ENCODE assay signal across 8 mouse cellular contexts in genomic region chr1:165814521-165815278, GRCm38 (mm10). TPM values are rescaled to one million over a fixed set of nuclear protein-coding genes. Genes with fewer than 3 reads are reported as not detected.
DNase-seq lines count a peak whose midpoint lies in the region; ATAC-seq lines count a peak whose summit lies in the region.

No protein-coding gene starts in this region.

- H3K27me3 ChIP-seq in heart, embryonic 14.5 days (ENCODE audit: control insufficient read depth, insufficient read depth, low read length): peaks cover 6% of the 10 kb centered on the region; the same call in 1 of the 2 replicates
- H3K27me3 ChIP-seq in midbrain, embryonic 11.5 days (ENCODE audit: control insufficient read depth, insufficient read depth, low read length): peaks cover 20% of the 10 kb centered on the region

- DNase-seq in heart, adult 8-10 months (ENCODE audit: low spot score): peak; percentile 40
- DNase-seq in heart, postnatal 36 days: no peak
- DNase-seq in midbrain, embryonic 11.5 days (ENCODE audit: low spot score, missing footprints): peak; percentile 94
- DNase-seq in left cerebral cortex, adult 11 months (ENCODE audit: low spot score): no peak
- DNase-seq in frontal cortex, postnatal 10 days (ENCODE audit: low spot score in 2 of 2): no peak
- DNase-seq in left cerebral cortex, postnatal 36 days (ENCODE audit: low spot score in 2 of 2): no peak

- H3K27ac ChIP-seq in brown adipose tissue, adult 24 weeks (replicated peaks; ENCODE audit: low read depth, low read length): 0 out of 2 replicates have a peak overlapping the region, but pooled peaks have one; percentile 2
- H3K27ac ChIP-seq in heart, embryonic 14.5 days (replicated peaks in 1 of 2; ENCODE audit: control insufficient read depth in 1 of 2, insufficient read depth in 1 of 2, low read depth in 2 of 2, low read length in 2 of 2): no peak overlapping the region
- H3K27ac ChIP-seq in midbrain, embryonic 11.5 days (ENCODE audit: low read depth, low read length): peak overlapping the region; percentile 90

- intact Hi-C loops in heart, postnatal 36 days (cut with DNase I): no loop called here
- intact Hi-C loops in left cerebral cortex, postnatal 36 days (cut with DNase I): no loop called here

- H3K9me3 ChIP-seq in heart, embryonic 14.5 days (ENCODE audit: control insufficient read depth, low read length): no peaks in the 10 kb centered on the region
- no peaks in the 10 kb centered on the region for H3K9me3 ChIP-seq in midbrain, embryonic 11.5 days (ENCODE audit: control insufficient read depth, low read length)

- H3K9ac ChIP-seq in heart, embryonic 14.5 days (ENCODE audit: low read length): no peak overlapping the region
- H3K9ac ChIP-seq in midbrain, embryonic 11.5 days (ENCODE audit: low read length): peak overlapping the region; percentile 52; the same call in 1 of the 2 replicates

- WGBS in heart, embryonic 14.5 days: 49% methylated on average over 14 of the region's 14 CpGs
- WGBS in midbrain, embryonic 11.5 days: 7% methylated on average over 14 of the region's 14 CpGs

- H3K4me1 ChIP-seq in brown adipose tissue, adult 24 weeks (ENCODE audit: control insufficient read depth, insufficient read depth, insufficient read length, low read length): peaks cover 34% of the 10 kb centered on the region
- peaks cover 10 to 12% of the 10 kb centered on the region in 2 experiments; a peak in 3 of 4 replicates for H3K4me1 ChIP-seq in heart, embryonic 14.5 days (ENCODE audit: control insufficient read depth in 2 of 2, insufficient read depth in 2 of 2, low read length in 2 of 2)
- peaks cover 40% of the 10 kb centered on the region for H3K4me1 ChIP-seq in midbrain, embryonic 11.5 days (ENCODE audit: control insufficient read depth, insufficient read depth, low read length)

- ATAC-seq in heart, embryonic 14.5 days (ENCODE audit: insufficient number of reproducible peaks, insufficient read depth, low FRiP score, low read depth): no peak
- peak; percentile 68 for ATAC-seq in midbrain, embryonic 11.5 days (ENCODE audit: low FRiP score)

- no peaks in the 10 kb centered on the region for H3K36me3 ChIP-seq in heart, embryonic 14.5 days (ENCODE audit: control insufficient read depth, insufficient read depth, low read length)
- no peaks in the 10 kb centered on the region for H3K36me3 ChIP-seq in midbrain, embryonic 11.5 days (ENCODE audit: control insufficient read depth, insufficient read depth, low read length)

- no peak overlapping the region for H3K4me3 ChIP-seq in brown adipose tissue, adult 24 weeks (ENCODE audit: insufficient read depth, low read depth, low read length)
- H3K4me3 ChIP-seq in heart, embryonic 14.5 days (ENCODE audit: control insufficient read depth in 1 of 2, insufficient read depth in 1 of 2, low read depth in 1 of 2, low read length in 2 of 2): no peak overlapping the region
- peak overlapping the region; percentile 1; the same call in 1 of the 2 replicates for H3K4me3 ChIP-seq in midbrain, embryonic 11.5 days (ENCODE audit: low read depth, low read length)

- H3K4me2 ChIP-seq in heart, embryonic 14.5 days (ENCODE audit: low read length): peak overlapping the region; percentile 24; the same call in 1 of the 2 replicates
- peak overlapping the region; percentile 40 for H3K4me2 ChIP-seq in midbrain, embryonic 11.5 days

RNA-seq across cellular contexts. Expression of gene Cd247, which starts 26.2 kb away (rescaled TPM):
- 1 to 10 TPM in 1 of 4 experiments, under 1 TPM in 3; 0.16 to 1.1 (median 0.46) TPM for total RNA-seq in heart, adult 8-10 months (2022)
- total RNA-seq in heart, postnatal 36 days (2021): under 1 TPM; 0.76 to 0.80 TPM
- 1.3 and 3.3 TPM in 2 replicates for polyA plus RNA-seq in brown adipose tissue, adult 24 weeks (2012; ENCODE audit: insufficient read depth, insufficient read length, missing spikeins)
- 0.35 and 0.59 TPM in 2 replicates for polyA plus RNA-seq in heart, embryonic 14.5 days (2014; fragmentation: Nextera tagmentation; extraction: Ambion mirVana)
- 2.0 and 2.1 TPM in 2 replicates for polyA plus RNA-seq in midbrain, embryonic 11.5 days (2014; fragmentation: Nextera tagmentation; extraction: Ambion mirVana)
- total RNA-seq in left cerebral cortex, postnatal 36 days (2021): under 1 TPM in 1 of 2 experiments, not detected in 1; 0.25 TPM

RNA-seq across cellular contexts. Expression of gene Creg1, which starts 51.2 kb away (rescaled TPM):
- 100 to 1,000 TPM in 3 of 4 experiments, 10 to 100 TPM in 1; 98.7 to 109 (median 103) TPM for total RNA-seq in heart, adult 8-10 months (2022)
- total RNA-seq in heart, postnatal 36 days (2021): 10 to 100 TPM; 78.3 to 93.2 TPM
- 82.8 and 109 TPM in 2 replicates for polyA plus RNA-seq in brown adipose tissue, adult 24 weeks (2012; ENCODE audit: insufficient read depth, insufficient read length, missing spikeins)
- 93.5 and 95.7 TPM in 2 replicates for polyA plus RNA-seq in heart, embryonic 14.5 days (2014; fragmentation: Nextera tagmentation; extraction: Ambion mirVana)
- polyA plus RNA-seq in midbrain, embryonic 11.5 days (2014; fragmentation: Nextera tagmentation; extraction: Ambion mirVana): 37.4 and 43.4 TPM in 2 replicates
- 10 to 100 TPM; 23.4 to 28.2 TPM for total RNA-seq in left cerebral cortex, postnatal 36 days (2021)

Comparison
In these comparisons a context has a peak if more than half of its experiments do, and no peak if none do; other contexts are left out.
1. DNase-seq: peak in heart, adult 8-10 months (single experiment) and midbrain, embryonic 11.5 days (single experiment); none in heart, postnatal 36 days (0 of 2), left cerebral cortex, adult 11 months (single experiment), frontal cortex, postnatal 10 days (0 of 2) and left cerebral cortex, postnatal 36 days (0 of 2).
2. H3K27ac ChIP-seq: peak in brown adipose tissue, adult 24 weeks (single experiment) and midbrain, embryonic 11.5 days (single experiment); none in heart, embryonic 14.5 days (0 of 2).